Mouse (Mus musculus) lung, adult 2 months (tissue): ENCODE results near the gene Slc38a6. TPM values are rescaled to one million over a fixed set of nuclear protein-coding genes. Genes with fewer than 3 reads are reported as not detected.

Experiments
- DNase-seq: peaks from one replicate; pipeline ENCODE4 v3.0.0; 2022
- H3K4me1 ChIP-seq: fragments of 200-500 bp; 2 replicates; pipeline ENCODE4 v1.6.1; 2011; ENCODE audit warnings: low read length; ENCODE audit not compliant: control insufficient read depth, insufficient read depth
- H3K4me3 ChIP-seq: fragments of 200-500 bp; replicated peaks from 2 replicates; pipeline ENCODE3; 2011; ENCODE audit warnings: low read depth, mild to moderate bottlenecking, control low read depth, low read length; ENCODE audit errors: extremely low read depth
- CTCF ChIP-seq: fragments of 200-500 bp; IDR thresholded peaks from 2 replicates; pipeline ENCODE4 v1.5.1; 2011; ENCODE audit warnings: mild to moderate bottlenecking, low read length, control low read depth; ENCODE audit not compliant: insufficient read depth
- POLR2A ChIP-seq: fragments of 200-500 bp; IDR thresholded peaks from 2 replicates; pipeline ENCODE4 v1.6.1; 2011; ENCODE audit warnings: low read depth, mild to moderate bottlenecking, control low read depth, low read length, borderline replicate concordance; ENCODE audit errors: extremely low read depth
- WGBS: fragments of 180-500 bp; shearing (Covaris S2); methylation state at CpG from one replicate; pipeline ENCODE4 v1.1.7; 2018; 5-methylcytosine and 5-hydroxymethylcytosine counted together
- polyA plus RNA-seq: library from polyadenylated mRNA; depleted of rRNA; stranded (reverse); fragments of >200 nt; gene quantifications from 2 replicates; pipeline ENCODE4 v1.2.3, GENCODE M21; 2012

Gene Slc38a6
- polyA plus RNA-seq, 1 experiment: 24.9 TPM

DNA sequence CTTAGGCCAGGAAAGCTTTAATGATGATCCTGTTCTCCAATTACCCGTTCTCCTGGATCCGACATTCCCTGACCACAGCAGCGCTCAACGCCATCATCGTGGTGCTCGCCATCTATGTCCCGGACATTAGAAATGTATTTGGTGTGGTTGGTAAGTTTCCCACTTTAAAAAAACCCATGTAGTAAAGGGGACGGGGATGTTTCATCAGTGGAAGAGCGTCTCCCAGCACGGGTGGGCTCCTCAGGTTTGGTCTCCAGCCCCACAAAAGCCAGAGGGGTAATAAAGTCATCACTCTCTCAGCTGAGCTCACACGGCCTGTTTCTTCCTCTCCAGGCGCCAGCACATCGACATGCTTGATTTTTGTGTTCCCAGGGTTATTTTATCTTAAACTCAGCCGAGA is 65.2 kb downstream of the Slc38a6 start:
- H3K4me3 ChIP-seq: no peak overlapping the region
- 80% methylated on average over 14 of the region's 14 CpGs for WGBS
- DNase-seq: no peak
- H3K4me1 ChIP-seq: no peaks in the 10 kb centered on the region
- TF ChIP-seq POLR2A: no peak
- TF ChIP-seq CTCF: no peak

DNA sequence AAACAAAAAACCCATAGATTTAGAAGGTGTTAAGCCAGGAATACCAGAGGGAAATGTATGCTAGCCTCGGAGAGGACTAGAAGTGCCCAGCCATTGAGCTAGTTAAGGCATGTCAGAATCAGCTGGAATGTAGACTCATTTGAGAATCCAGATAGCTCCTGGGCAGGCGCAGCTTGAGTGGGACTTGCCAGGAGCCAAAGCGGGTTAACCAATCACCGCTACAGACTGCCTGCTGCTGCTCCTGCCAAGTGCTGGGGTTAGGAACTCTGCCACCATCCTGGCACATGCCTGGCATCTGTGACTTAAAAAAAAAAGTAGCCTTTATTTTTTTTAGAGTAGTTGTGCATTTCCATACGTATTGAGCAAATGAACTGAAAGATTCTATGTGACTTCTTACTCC is 66.8 kb downstream of the Slc38a6 start:
- DNase-seq: no peak
- no peak for TF ChIP-seq POLR2A
- TF ChIP-seq CTCF: no peak
- Histone ChIP-seq H3K4me1 (no peaks in the 10 kb centered on the region), H3K4me3 (no peak overlapping the region)
- 75% methylated on average over 5 of the region's 5 CpGs for WGBS

DNA sequence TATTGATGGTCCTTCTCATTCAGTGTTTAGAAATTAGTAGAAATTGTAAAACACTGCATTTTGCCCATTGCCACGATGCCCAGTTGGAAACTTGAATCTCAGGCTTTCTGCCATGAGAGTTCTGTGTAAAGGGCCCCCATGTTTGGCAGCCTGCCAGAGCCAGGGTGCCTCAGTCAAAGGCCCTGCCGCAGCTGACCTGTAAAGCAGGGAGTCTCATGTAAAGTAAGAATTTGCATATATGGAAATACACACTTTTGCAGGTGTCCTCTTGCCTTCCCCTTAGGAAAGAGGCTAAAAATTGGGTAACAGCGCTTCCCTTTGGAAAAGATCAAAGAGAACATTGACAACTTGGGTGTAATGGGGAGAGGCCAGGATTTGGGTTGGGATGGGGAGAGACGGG is 67.9 kb downstream of the Slc38a6 start:
- Histone ChIP-seq H3K4me3 (no peak overlapping the region), H3K4me1 (no peaks in the 10 kb centered on the region)
- 70% methylated on average over 4 of the region's 4 CpGs for WGBS
- no peak for DNase-seq
- no peak for TF ChIP-seq CTCF

DNA sequence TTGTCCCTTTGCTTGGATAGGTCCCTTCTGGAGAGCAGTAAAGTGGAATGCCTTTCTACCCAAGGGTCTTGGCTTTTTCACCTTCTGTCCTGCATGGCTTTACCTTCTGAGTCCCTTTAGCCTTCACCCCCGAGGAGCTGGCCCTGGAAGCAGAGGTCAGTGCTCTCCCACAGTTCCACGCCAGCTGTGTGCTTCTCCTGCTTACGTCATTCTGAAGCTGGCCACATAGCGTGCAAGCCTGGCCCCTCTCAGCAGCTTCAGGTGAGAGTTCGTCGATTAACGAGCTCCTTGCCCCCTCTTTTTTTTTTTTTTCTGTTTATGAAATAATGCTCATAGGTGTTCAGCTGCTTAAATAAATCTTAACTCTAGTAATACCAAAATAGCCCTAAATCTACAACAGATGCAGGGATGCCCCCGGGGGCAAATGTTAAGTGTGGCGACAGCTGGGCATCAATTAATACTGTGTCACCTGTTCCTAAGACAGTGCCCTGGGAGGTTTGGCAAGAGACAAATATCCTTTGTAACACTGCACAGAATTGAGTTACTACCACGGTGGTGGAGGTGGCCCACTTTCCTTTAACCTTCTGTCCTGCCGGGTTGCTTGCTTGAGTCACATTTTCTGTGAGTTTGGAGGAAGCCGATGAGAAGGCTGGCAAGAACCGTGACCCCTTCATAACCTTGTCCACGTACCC is 68.7 kb downstream of the Slc38a6 start:
- no peaks in the 10 kb centered on the region for H3K4me1 ChIP-seq
- TF ChIP-seq POLR2A (no peak), CTCF (no peak)
- WGBS: 84% methylated on average over 14 of the region's 14 CpGs
- H3K4me3 ChIP-seq: no peak overlapping the region
- no peak for DNase-seq

DNA sequence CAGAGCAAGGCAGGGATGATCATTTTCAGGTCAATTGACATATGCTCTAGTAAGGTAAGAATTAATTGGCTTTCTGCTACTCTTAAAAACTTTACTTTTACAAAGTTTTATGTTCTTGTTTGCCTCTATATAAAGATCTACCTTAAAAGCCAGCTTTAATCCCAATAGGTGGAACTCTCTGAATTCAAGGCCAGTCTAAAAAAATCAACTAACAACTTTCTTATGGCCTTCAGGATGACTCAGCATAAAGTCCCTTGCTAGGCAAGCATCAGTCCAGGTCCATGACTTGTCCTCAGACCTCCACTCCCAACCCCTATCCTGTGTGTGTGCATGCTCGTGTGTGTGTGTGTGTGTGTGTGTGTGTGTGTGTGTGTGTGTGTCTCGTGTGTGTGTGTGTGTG is 70.1 kb downstream of the Slc38a6 start:
- Histone ChIP-seq H3K4me3 (no peak overlapping the region), H3K4me1 (no peaks in the 10 kb centered on the region)
- TF ChIP-seq POLR2A (no peak), CTCF (no peak)
- DNase-seq: no peak
- 82% methylated on average over 2 of the region's 2 CpGs for WGBS

DNA sequence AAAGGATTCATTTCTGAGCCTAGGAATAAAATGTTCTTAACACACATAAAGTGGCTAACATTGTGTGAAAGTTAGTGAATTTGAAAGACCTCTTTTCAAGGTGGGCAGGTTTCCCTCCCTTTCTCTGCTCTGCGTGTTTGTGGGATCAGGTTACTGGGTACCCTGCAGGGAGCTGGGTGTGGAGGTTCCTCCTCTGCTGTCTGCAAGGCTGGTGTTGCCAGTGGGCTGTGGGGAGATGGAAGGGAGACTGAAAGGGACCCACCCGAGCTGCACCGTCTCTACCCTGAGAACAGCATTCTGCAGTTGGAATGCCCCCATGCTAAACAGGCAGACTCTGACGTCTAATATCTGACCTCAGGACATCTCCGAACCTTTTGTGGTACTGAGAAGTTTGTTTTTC is 70.7 kb downstream of the Slc38a6 start:
- no peak overlapping the region for H3K4me3 ChIP-seq
- 84% methylated on average over 5 of the region's 5 CpGs for WGBS
- H3K4me1 ChIP-seq: no peaks in the 10 kb centered on the region
- DNase-seq: no peak
- TF ChIP-seq CTCF (no peak), POLR2A (no peak)

DNA sequence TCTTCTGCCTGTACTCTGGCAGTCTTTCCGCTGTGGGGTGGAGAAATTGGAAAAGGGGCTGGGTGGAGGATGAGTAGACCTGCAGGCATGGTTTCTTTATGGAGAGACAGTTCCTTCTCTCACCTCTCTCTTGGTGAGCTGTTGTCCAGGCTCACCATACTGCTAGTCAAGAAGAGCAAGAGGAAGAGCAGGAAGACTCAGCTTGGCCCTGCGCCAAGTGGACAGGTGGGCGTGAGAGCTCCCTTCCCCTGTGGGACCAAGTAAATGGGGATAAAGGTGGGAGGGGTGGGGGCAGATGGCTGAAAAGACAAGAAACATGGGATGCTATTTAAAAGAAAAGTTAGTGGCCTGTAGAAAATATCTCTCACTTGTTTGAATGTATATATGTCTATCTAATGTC is 71.2 kb downstream of the Slc38a6 start:
- Histone ChIP-seq H3K4me3 (no peak overlapping the region), H3K4me1 (no peaks in the 10 kb centered on the region)
- TF ChIP-seq CTCF (no peak), POLR2A (no peak)
- DNase-seq: no peak
- WGBS: 92% methylated on average over 3 of the region's 3 CpGs

DNA sequence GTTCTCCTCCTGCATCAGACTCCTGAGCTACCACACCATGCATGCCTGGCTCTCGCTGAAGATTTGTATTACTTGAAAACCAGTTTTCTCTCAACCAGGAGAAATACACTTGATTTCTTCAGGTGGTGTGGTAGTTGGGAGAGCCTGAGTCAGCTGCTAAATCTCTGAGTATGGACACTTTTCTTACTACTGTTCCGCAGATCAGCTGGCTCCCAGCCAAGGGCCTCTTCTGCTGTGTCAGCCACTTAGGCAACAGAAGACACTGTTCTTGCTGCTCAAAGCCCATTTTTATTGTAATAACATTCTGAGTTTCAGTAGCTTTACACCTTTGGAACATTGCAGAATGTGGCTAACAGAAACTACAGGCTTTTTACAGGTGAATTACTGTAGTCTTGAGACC is 72.1 kb downstream of the Slc38a6 start:
- Histone ChIP-seq H3K4me1 (no peaks in the 10 kb centered on the region), H3K4me3 (no peak overlapping the region)
- 74% methylated on average over 2 of the region's 2 CpGs for WGBS
- no peak for DNase-seq
- TF ChIP-seq POLR2A: no peak
- no peak for TF ChIP-seq CTCF

DNA sequence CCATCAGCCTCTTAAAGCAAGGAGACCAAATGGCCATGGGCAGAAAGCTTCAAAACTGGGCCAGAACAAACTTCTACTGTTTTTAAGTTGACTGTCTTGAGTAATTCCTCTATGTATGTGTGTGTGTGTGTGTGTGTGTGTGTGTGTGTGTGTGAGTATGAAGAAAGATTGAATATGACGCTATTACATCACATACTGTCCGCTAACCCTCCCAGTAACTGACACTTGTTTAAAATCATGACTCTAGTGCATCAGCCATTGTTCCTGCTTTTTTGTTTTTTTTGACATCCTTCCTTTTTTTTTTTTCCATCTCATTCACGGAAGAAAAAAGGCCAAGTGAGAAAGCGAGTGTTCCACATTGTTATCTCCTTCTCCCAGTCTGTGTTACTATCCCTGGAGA is 72.9 kb downstream of the Slc38a6 start:
- DNase-seq: no peak
- TF ChIP-seq CTCF: no peak
- TF ChIP-seq POLR2A: no peak
- no peaks in the 10 kb centered on the region for H3K4me1 ChIP-seq
- no peak overlapping the region for H3K4me3 ChIP-seq
- 36% methylated on average over 4 of the region's 4 CpGs for WGBS

DNA sequence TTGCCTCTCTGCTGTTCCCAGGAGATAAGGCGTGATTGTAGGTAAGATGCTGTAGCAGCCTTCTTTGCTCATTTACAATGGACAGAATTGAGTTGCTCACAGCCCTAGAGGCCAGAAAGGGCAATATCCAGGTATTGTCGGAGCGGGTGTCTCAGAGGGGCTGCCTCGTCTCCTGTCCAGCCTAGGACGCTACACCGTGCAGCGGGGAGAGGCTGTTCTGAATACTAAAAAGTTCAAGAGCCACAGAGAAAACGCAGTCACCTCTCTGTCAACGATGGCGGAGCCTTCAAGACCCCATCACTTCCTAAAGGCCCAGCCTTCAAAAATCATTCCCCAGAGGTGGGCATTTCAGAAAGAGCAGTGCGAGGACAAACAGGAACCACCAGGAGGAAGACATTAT is 74.6 kb downstream of the Slc38a6 start:
- WGBS: 85% methylated on average over 11 of the region's 11 CpGs
- no peak overlapping the region for H3K4me3 ChIP-seq
- H3K4me1 ChIP-seq: no peaks in the 10 kb centered on the region
- no peak for DNase-seq
- no peak for TF ChIP-seq POLR2A
- TF ChIP-seq CTCF: no peak

DNA sequence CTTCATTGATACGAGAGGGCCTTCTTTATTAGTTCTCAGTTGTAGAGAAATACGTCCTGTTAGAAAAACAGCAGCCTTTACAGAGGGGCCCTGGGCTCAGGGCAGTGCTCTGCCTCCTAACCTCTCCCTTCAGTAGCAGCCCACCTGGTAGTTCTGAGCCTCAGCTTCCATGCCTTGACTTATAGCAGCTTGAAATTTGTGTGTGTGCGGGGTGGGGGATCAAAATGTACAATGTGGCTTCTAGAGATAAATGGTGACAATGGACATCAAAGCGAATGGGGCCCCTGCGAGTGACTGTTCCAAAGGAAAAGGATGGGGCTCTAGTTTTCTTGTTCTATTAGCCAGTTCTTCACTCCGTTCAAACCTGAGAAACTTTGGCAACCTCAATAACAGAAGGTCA is 76.8 kb downstream of the Slc38a6 start:
- H3K4me1 ChIP-seq: no peaks in the 10 kb centered on the region
- TF ChIP-seq POLR2A (no peak), CTCF (no peak)
- DNase-seq: no peak
- WGBS: 90% methylated on average over 6 of the region's 6 CpGs
- no peak overlapping the region for H3K4me3 ChIP-seq
